Mouse (Mus musculus) left cerebral cortex, postnatal 4 days (tissue): ENCODE results near the gene Slc38a2. TPM values are rescaled to one million over a fixed set of nuclear protein-coding genes. Genes with fewer than 3 reads are reported as not detected.

Source experiments
- DNase-seq: peaks from one replicate; pipeline ENCODE4 v3.0.0-alpha.2; 2022
- intact Hi-C: fragments of 180-260 bp; cut with DNase I; formaldehyde crosslinking; loops from one replicate; pipeline ENCODE4 v1.15.1; 2025
- total RNA-seq, 2 experiments: library from RNA; stranded (reverse); gene quantifications; 2 replicates each; pipeline ENCODE4 v1.2.3; 2021

Slc38a2 gene
- total RNA-seq, 2 experiments from 2014 or later = 114 to 124 TPM

- intact Hi-C loops = no loop called here
- DNase-seq = no peak
Measured at GRCm38 (mm10) chr15:96638173-96638572, 61.4 kb downstream of the Slc38a2 start.

Other genes with a start within 250 kb of the Slc38a2 start
- 10 to 100 TPM; 48.9 to 50.6 TPM for gene Scaf11, start 238.9 kb downstream of the Slc38a2 start, total RNA-seq
- gene Slc38a1, start 56.8 kb downstream of the Slc38a2 start, total RNA-seq = 100 to 1,000 TPM; 116 to 118 TPM